Mouse (Mus musculus) layer of hippocampus, adult 2 months (tissue): ENCODE data around the gene Tmem265. TPM values are rescaled to one million over a fixed set of nuclear protein-coding genes. Genes with fewer than 3 reads are reported as not detected.

Experiments used
- DNase-seq, 2 experiments: peaks; one replicate each; pipeline ENCODE4 v3.0.0; 2022; ENCODE audit warnings: low spot score in 2 of 2
- H3K27ac ChIP-seq: fragments of 200-600 bp; 2 replicates; pipeline ENCODE4 v1.8.1; 2022
- H3K4me3 ChIP-seq: fragments of 200-600 bp; 2 replicates; pipeline ENCODE4 v1.8.1; 2022; ENCODE audit warnings: mild to moderate bottlenecking
- CTCF ChIP-seq: fragments of 200-600 bp; conservative IDR thresholded peaks from 2 replicates; pipeline ENCODE4 v1.8.1; 2022; ENCODE audit warnings: antibody characterized with exemption, mild to moderate bottlenecking, moderate library complexity
- long read RNA-seq, 2 experiments: library from polyadenylated mRNA; stranded (forward); transcript quantifications; one replicate each; pipeline ENCODE4 v2.0.0; 2021; ENCODE audit warnings: borderline mapping rate in 2 of 2
- total RNA-seq, 2 experiments: library from RNA; stranded (reverse); gene quantifications; 2 replicates each; pipeline ENCODE4 v1.2.3; 2021

Tmem265 gene
- not detected for total RNA-seq
- long read RNA-seq, experiment 1 = 0 reads
- long read RNA-seq, experiment 2, partial matches to known transcripts = 0 of 1 reads
- long read RNA-seq, experiment 2, other reads (novel, unspliced or antisense) = 0 of 1 reads

DNA sequence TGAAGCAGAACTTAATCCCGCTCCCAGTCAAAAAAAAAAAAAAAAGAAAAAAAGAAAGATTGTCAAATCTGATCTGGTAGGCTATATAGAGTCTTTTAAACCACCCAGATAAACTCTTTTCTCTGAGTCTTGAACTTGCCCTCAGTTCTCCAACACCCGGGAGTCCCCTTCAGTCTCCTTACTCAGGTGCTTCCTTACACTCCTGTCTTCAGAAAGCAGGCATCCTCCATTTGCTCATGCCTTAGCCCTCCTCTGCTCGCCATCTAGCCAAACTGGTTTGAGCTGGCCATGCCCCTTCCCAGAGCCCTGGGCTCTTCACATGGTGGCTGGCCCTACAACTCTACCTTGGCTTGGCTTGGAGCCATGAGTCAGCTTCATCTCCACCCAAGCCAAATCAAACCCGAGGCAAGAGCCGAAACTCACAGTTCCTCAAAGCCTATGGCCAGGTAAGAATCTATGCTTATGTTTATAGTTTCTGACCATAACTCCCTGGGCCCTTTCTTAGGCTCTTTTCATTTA, at the start of gene Tmem265:
Tmem265 (plus strand) TSS at position 51 of the 519 bp plus-strand sequence.
- DNase-seq = no peak
- TF ChIP-seq CTCF = no peak
- Histone ChIP-seq H3K27ac (no peak within 1 kb of the TSS), H3K4me3 (no peak within 1 kb of the TSS)

DNA sequence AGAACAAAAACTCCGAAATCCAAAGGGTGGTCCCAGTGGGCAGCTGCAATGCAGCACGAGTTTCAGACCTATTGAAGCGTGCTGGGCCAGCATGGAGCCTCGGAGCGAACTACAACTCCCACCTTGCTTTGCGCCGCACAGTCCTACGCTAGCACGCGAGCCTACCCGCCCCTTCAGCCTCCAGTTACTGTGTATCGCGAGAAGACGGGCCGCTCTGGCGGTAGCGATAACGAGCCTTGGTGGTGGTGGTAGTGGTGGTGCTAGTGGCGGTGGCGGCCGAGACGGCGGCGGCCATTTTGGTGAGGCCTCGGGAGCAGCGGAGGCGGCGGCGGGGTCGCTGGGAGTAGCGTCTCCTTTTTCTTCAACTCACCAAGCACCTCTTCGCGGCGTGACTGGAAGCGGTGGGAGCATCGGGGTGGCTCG, 49.4 kb upstream of the Tmem265 start, which contains the start of gene Srcap:
Srcap (plus strand) TSS at position 176 of the 423 bp plus-strand sequence.
- peak within 1 kb of the TSS; percentile 57 for H3K4me3 ChIP-seq
- H3K27ac ChIP-seq = peak within 1 kb of the TSS; percentile 100
- DNase-seq = peak; percentile 94 to 97
- no peak for TF ChIP-seq CTCF

DNA sequence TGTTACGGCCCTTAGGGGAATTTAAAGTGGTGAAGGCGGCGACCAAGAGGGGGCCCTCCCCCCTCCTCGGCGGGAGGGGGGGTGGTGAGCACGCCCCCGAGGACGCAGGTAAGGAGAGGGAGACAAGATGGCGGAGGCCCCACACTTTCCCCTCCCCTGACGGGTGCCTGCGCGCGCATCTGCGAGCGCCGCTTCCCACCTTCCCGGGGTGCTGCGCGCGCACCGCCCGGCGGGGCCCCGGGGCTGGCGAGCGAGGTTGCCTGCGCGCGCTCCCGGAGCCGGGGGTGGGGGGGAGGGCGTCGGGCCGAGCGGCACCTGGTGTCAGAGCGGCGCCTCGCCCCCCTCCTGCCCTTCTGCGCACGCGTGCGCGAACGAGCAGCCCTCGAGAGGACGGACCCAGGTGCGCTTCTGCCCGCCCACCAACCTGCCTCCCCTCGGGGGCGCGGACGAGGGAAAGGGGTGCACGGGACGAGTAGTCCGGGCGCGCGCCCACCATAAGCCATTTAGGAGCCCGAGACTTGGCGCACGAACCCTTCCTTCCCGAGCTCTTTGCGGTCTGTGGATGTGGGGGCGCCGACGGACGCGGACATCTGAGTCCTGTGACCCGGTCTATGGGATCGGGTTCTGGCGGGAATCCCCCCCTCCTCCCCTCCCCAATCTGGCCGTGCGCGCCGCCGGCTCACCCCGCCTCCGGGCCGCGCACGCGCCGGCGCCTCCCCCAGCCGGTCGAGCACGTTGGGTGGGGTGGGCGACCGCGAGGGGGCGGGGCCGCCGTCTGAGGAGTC, 48.8 kb upstream of the Tmem265 start:
- DNase-seq = peak; percentile 85 to 87
- H3K4me3 ChIP-seq = peak overlapping the region; percentile 57
- TF ChIP-seq CTCF = no peak
- peak overlapping the region; percentile 100 for H3K27ac ChIP-seq

DNA sequence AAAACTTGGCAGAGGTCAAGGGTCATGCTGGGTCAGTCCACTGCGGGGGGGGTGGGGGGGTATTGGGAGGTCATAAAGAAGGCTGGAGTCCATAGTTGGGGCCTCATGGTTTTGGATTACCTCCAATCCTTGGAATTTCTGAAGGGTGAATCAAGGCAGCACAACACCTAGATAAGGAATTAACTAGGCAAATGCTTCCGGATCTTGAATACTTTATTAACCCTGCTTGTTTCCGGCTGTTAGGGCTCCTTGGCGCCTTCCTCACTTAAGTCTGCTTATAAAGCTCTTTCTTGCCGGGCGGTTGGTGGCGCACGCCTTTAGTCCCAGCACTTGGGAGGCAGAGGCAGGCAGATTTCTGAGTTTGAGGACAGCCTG, 48.2 kb upstream of the Tmem265 start:
- peak overlapping the region; percentile 57 for H3K4me3 ChIP-seq
- TF ChIP-seq CTCF = no peak
- peak overlapping the region; percentile 100; the same call in 1 of the 2 replicates for H3K27ac ChIP-seq
- DNase-seq = peak in 1 of 2 experiments; percentile 13

DNA sequence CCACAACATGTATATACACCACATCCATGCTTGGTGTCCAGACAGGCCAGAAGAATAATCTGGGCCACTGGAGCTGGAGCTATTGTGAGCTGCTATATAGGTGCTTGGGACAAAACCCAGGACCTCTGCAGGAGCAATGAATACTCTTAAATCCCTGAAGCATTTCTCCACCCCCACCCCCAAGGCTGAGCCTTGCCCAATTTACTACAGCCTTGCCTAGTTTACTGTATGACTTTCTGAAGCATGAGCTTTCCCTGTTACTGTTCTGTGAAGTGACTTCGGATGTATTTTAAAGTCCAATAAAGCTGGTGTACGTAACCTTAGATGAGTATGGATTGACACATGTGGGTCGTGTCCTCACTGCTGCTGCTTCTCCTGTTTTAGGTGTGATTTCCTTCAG, 47.4 kb upstream of the Tmem265 start:
- Histone ChIP-seq H3K27ac (no peak overlapping the region), H3K4me3 (peak overlapping the region; percentile 5; the same call in 1 of the 2 replicates)
- no peak for TF ChIP-seq CTCF
- no peak for DNase-seq

DNA sequence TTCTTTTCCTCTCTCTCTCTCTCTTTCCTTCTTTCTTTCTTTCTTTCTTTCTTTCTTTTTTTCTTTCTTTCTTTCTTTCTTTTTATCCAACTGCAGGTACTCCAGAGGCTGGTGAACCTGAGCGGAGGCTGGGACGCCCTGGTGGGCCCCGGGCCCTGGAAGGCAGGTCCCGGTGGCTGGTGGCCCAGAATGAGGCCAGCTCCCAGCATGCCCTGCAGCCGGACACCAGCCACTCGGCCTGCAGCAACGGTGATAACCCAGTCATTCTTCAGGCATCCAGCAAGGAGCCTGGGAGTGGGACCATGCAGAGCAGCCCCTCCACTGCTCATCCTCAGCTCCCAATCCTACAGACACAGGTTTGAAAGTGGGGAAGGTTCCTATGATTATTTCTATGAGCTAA, 45.3 kb upstream of the Tmem265 start:
- Histone ChIP-seq H3K4me3 (no peak overlapping the region), H3K27ac (no peak overlapping the region)
- no peak for DNase-seq
- no peak for TF ChIP-seq CTCF

DNA sequence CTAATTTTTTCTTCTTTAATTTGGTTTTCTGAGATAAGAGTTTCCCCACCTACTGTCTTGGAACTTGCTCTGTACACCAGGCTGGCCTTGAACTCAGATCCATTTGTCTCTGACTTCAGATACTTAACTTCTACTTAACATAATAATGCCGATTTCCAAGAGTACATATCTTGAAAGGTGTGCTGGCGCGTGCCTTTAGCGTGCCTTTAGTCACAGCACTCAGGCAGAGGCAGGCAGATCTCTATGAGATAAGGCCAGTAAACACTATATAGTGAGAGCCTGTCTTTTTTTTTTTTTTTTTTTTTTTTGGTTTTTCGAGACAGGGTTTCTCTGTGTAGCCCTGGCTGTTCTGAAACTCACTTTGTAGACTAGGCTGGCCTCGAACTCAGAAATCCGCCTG, 44.8 kb upstream of the Tmem265 start:
- Histone ChIP-seq H3K4me3 (no peak overlapping the region), H3K27ac (no peak overlapping the region)
- TF ChIP-seq CTCF = no peak
- DNase-seq = no peak

DNA sequence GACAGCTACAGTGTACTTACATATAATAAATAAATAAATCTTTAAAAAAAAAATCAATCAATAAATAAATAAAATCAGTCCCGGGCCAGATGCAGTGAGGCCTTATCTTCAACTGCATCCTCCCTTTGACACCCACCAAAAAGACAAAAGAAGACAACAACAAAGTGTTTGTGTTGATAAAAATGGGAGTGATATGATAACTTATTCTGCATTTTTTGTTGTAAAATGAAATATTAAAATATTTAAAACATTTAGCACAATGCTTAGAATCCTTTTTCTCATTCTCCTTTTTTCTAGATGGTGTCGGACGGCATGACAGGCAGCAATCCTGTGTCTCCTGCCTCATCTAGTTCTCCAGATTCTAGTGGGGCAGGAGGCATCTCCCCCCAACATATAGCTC, 41.9 kb upstream of the Tmem265 start, which contains the start of gene Gm42715:
Gm42715 (plus strand) TSS at position 301 of the 400 bp plus-strand sequence.
- Histone ChIP-seq H3K4me3 (no peak within 1 kb of the TSS), H3K27ac (no peak within 1 kb of the TSS)
- TF ChIP-seq CTCF = no peak
- DNase-seq = no peak

DNA sequence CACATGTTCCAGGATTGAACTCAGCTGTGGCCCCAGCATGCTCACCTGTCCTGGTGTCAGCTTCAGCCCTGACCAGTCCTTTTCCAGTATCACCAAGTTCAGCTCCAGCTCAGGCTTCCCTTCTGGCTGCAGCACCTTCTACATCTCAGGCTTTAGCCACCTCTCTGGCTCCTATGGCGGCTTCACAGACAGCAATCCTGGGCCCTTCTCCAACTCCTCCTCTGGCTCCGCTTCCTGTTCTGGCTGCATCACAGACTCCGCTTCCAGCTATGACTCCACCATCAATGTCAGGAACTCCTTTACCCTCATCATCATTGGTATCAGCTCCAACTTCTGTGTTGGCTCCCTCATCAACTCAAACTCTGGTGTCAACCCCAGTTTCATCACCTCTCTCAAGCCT, 19.5 kb upstream of the Tmem265 start:
- TF ChIP-seq CTCF = no peak
- Histone ChIP-seq H3K27ac (no peak overlapping the region), H3K4me3 (no peak overlapping the region)
- DNase-seq = no peak

DNA sequence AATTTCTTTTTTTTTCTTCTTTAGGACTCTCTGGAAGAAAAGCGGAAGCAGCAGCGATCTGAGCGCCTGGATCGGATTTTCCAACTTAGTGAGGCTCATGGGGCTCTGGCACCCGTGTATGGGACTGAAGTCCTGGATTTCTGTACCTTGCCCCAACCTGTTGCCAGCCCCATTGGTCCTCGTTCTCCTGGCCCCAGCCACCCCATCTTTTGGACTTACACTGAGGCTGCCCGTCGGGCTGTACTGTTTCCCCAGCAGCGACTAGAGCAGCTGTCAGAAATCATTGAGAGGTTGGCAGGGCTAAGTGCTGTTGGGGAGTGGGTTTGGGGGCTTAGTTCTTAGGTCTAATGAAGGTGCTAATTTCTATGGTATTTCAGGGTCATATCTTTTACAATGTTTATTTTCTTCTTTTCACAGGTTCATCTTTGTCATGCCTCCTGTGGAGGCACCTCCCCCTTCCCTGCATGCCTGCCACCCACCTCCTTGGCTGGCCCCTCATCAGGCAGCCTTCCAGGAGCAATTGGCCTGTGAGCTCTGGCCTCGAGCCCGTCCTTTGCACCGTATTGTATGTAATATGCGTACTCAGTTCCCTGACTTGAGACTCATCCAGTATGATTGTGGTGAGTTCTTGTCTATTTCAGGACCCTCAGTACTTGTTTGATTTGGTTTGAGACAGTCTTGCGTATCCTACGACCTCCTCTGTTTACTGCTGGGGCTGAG, 11.9 kb upstream of the Tmem265 start:
- DNase-seq = peak in 1 of 2 experiments; percentile 33
- Histone ChIP-seq H3K4me3 (no peak overlapping the region), H3K27ac (peak overlapping the region; percentile 39; the same call in 1 of the 2 replicates)
- no peak for TF ChIP-seq CTCF

DNA sequence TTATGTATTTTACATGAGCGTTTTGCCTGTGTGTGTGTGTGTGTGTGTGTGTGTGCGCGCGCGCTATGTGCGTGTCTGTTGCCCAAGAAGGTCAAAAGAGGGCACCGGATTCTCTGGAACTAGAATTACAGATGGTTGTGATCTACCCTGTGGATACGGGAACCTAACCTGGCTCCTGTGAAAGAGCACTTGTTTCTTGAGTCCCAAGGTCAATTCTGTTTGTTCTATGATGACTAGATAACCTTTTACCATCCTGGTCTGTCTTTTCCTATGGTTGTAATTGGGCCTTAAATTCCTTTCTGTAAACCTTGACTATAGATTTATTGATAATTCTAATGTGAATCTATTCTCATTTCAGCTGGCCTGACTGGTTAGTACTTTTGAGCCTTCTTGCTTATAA, 9.6 kb upstream of the Tmem265 start:
- TF ChIP-seq CTCF = no peak
- no peak for DNase-seq
- no peak overlapping the region for H3K27ac ChIP-seq
- no peak overlapping the region for H3K4me3 ChIP-seq

DNA sequence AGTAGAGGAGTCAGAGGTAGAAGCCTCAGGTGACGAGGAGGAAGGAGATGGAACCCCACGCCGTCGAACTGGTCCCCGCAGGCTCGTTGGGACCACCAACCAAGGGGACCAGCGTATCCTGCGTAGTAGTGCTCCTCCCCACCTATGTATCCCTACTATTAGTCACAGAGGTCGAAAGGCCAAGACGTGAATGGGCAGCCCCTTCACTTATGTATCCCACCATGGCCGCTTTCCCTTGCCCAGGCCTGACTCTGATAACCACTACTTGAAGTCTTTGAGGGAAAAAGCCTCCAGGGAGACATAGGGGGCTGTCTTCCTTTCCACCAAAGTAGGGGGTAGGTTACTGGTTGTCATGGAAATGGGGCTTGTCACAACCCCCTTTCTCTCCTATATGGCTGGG, 610 bp upstream of the Tmem265 start:
- no peak for DNase-seq
- TF ChIP-seq CTCF = no peak
- no peak overlapping the region for H3K27ac ChIP-seq
- H3K4me3 ChIP-seq = no peak overlapping the region

DNA sequence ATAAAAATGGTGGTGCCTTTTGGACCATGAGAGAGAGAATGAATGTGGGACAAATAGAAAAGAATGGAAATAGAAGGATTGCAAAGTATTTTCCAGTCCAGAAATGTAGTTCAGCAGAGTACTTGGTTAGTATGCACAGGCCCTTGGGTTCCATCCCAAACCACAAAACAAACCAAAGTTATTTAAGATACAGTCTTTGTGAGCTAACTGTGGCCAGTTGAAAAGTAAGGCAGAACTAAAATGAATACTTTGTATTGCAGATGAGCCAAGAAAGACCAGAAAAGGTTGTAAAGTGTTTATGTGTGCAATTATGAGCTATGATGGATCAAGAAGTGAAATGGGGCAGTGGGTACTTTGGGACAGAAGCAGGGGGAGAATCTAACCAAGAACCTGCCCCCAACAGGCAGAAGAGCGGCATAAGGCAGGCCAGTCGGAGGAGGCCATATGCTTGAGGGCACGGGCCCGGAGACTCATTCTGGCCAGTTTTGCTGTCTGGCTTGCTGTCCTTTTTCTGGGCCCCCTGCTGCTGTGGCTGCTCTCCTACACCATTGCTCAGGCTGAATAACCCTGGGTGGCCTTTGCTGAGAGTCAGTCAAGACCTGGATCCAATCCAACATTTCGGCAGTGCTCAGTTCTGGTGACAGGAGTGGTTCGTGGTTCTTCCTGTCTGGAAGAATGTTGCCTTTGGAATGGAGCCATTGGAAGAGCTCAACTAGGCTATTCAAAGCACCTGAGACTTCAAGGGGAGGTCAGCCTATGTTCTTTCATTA, 3.4 kb downstream of the Tmem265 start:
- Histone ChIP-seq H3K27ac (no peak overlapping the region), H3K4me3 (no peak overlapping the region)
- DNase-seq = no peak
- TF ChIP-seq CTCF = peak; percentile 25; the same call in 1 of the 2 replicates
